Mouse (Mus musculus) limb, embryonic 13.5 days (tissue): ENCODE measurements around the gene Nr4a1. TPM values are rescaled to one million over a fixed set of nuclear protein-coding genes. Genes with fewer than 3 reads are reported as not detected.

Experiments
- ATAC-seq: fragments of 200-750 bp; cut with Nextera tagmentation; 2 replicates; pipeline ENCODE4 v1.8.0; 2017; ENCODE audit warnings: low read depth, moderate number of reproducible peaks, moderate TSS enrichment; ENCODE audit not compliant: low FRiP score
- H3K27ac ChIP-seq: fragments of 300-500 bp; sonication (generic); 2 replicates; pipeline ENCODE4 v1.5.1; 2015; ENCODE audit warnings: inconsistent platforms, mild to moderate bottlenecking, moderate library complexity
- H3K27me3 ChIP-seq: fragments of 300-500 bp; sonication (generic); 2 replicates; pipeline ENCODE4 v1.6.1; 2015; ENCODE audit warnings: mild to moderate bottlenecking, inconsistent platforms
- H3K36me3 ChIP-seq: fragments of 300-500 bp; sonication (generic); 2 replicates; pipeline ENCODE4 v1.6.1; 2015; ENCODE audit warnings: inconsistent platforms, mild to moderate bottlenecking, moderate library complexity
- H3K4me1 ChIP-seq: fragments of 300-500 bp; sonication (generic); 2 replicates; pipeline ENCODE4 v1.6.1; 2015; ENCODE audit warnings: inconsistent platforms
- H3K4me2 ChIP-seq: fragments of 300-500 bp; sonication (generic); replicated peaks from 2 replicates; pipeline ENCODE4 v1.6.1; 2015; ENCODE audit warnings: inconsistent platforms, mild to moderate bottlenecking, moderate library complexity
- H3K4me3 ChIP-seq: fragments of 300-500 bp; sonication (generic); 2 replicates; pipeline ENCODE4 v1.5.1; 2015; ENCODE audit warnings: moderate library complexity, mild to moderate bottlenecking, inconsistent platforms
- H3K9ac ChIP-seq: fragments of 300-500 bp; sonication (generic); 2 replicates; pipeline ENCODE4 v1.6.1; 2015; ENCODE audit warnings: mild to moderate bottlenecking, inconsistent platforms
- H3K9me3 ChIP-seq: fragments of 300-500 bp; sonication (generic); 2 replicates; pipeline ENCODE4 v1.6.1; 2016; ENCODE audit warnings: inconsistent platforms
- WGBS: fragments of 180-500 bp; shearing (Covaris S2); methylation state at CpG from one replicate; pipeline ENCODE4 v1.1.7; 2015; 5-methylcytosine and 5-hydroxymethylcytosine counted together
- polyA plus RNA-seq: library from polyadenylated mRNA; unstranded; fragments of >200 nt; fragmentation: Nextera tagmentation; extraction: Ambion mirVana; gene quantifications from 2 replicates; pipeline ENCODE4 v1.2.1, GENCODE M21; 2015

The Nr4a1 gene
- polyA plus RNA-seq, 1 experiment from 2014 or later = 10.3 TPM

DNA sequence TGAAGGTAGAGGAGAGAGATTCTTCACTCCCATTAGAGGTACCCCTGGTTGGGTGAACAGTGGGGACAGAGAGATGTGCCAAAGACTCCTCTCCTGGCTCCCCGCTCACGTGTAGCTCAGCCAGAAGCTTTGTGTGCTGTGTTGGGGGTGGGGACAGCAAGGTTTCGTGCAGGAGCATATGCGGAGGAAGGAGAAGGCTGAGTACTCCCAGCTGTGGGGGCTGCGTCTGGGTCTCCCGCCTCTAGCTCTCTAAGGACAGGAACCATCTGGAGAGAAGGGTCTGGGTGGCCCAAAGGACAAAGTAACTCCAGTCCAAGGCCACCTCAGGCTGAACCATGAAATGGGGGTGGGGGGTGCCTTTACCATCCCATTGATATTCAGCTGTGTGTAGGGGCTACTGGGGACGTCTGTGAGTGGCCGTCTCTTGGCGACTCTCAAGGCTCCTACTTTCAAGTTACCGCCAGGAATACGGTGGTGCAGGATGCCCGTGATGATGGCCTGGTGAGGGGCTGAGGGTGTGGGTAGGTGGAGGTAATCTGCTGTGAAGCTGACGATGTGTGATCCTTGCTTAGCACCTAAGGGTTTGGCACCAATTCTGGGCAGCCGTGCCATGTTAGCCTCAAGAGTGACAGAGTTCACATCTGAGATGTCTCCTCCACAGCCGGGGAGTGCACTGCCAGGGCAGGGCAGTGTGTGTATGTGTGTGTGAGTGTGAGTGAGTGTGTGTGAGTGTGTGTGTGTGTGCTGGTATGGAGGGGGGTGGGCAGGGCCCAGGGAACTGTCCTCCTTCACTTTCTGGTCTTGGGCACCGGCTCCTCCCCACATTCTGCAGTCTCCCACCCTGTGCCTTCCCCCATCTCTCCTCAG is 40.2 kb downstream of the Nr4a1 start:
- Histone ChIP-seq H3K4me3 (no peak overlapping the region), H3K4me1 (peaks cover 40% of the 10 kb centered on the region), H3K4me2 (peak overlapping the region; percentile 30), H3K27ac (peak overlapping the region; percentile 8; the same call in 1 of the 2 replicates), H3K9me3 (no peaks in the 10 kb centered on the region), H3K27me3 (no peaks in the 10 kb centered on the region), H3K9ac (peak overlapping the region; percentile 43; the same call in 1 of the 2 replicates), H3K36me3 (peaks cover 33% of the 10 kb centered on the region)
- ATAC-seq = no peak; the same call in 1 of the 2 replicates
- WGBS = 40% methylated on average over 16 of the region's 16 CpGs

DNA sequence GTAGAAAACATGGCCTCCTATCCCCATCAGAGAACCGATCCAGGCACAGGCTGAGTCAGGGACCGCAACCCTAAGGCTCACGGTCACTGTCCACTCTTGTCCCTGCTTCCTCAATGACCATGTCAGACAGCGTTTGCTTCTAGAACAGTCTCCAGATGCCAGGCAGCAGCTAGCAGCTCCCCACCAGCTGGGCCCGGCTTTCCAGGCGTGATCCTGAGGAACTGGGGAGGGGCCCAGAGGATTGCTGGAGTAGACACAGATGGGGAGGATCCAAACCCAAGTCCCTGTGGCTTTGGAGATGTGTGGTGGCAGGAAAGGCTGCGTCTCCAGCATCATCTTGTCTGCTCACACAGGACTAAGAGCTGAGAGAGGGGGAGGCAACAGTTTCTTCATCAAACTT is 41.0 kb downstream of the Nr4a1 start:
- H3K9me3 ChIP-seq = no peaks in the 10 kb centered on the region

DNA sequence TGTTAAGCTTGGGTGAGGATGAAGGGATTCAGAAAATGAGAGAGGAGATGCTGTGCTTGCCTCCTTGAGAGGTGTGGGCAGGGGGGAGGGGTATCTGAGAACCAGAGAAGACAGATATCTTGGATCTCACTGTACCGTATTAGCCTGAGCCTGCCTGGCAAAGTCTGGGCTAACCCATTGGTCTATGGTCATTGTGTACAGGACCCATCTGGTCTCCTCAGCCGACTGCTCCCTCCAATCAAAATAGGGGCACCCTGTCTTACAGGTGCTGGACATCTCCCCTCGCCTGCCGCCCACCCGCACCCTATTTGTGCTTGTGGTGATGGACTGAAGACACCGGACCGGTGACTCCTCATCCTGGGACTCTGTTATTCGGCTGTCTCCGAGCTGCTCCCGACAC is 41.5 kb downstream of the Nr4a1 start:
- WGBS = 89% methylated on average over 10 of the region's 10 CpGs
- no peak for ATAC-seq
- Histone ChIP-seq H3K27me3 (no peaks in the 10 kb centered on the region), H3K36me3 (peaks cover 19% of the 10 kb centered on the region), H3K27ac (no peak overlapping the region), H3K9me3 (no peaks in the 10 kb centered on the region), H3K9ac (no peak overlapping the region), H3K4me2 (no peak overlapping the region), H3K4me3 (no peak overlapping the region), H3K4me1 (peaks cover 40% of the 10 kb centered on the region)

More for the DNA sequence above, 41.0 kb downstream of the Nr4a1 start:
- Histone ChIP-seq H3K36me3 (peaks cover 24% of the 10 kb centered on the region), H3K4me1 (peaks cover 40% of the 10 kb centered on the region), H3K27ac (no peak overlapping the region), H3K4me2 (no peak overlapping the region), H3K27me3 (no peaks in the 10 kb centered on the region), H3K4me3 (no peak overlapping the region), H3K9ac (peak overlapping the region; percentile 9; the same call in 1 of the 2 replicates)
- ATAC-seq = no peak
- WGBS = 73% methylated on average over 7 of the region's 7 CpGs

DNA sequence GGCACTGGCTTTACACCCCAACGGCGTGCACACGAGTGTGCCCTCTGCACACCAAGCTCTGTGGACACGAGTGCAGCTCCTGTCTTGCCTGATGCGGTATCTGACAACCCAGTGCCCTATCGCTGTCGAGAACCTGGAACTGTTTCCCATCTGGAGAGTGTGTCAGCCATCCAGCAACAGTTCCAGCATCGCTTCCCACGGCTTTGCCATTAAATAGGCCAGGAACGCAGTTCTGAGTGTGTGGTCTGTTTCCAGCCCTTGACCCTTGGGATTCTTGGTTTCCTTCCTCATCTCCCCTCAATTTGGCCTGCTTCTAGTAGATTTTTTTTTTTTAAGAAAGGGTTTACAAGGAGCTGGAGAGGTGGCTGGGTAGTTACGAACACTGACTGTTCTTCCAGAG is 42.0 kb downstream of the Nr4a1 start:
- Histone ChIP-seq H3K27ac (no peak overlapping the region), H3K4me1 (peaks cover 40% of the 10 kb centered on the region), H3K9ac (no peak overlapping the region), H3K27me3 (no peaks in the 10 kb centered on the region), H3K4me3 (no peak overlapping the region), H3K9me3 (no peaks in the 10 kb centered on the region), H3K4me2 (no peak overlapping the region), H3K36me3 (peaks cover 14% of the 10 kb centered on the region)
- ATAC-seq = no peak
- WGBS = 65% methylated on average over 11 of the region's 11 CpGs

DNA sequence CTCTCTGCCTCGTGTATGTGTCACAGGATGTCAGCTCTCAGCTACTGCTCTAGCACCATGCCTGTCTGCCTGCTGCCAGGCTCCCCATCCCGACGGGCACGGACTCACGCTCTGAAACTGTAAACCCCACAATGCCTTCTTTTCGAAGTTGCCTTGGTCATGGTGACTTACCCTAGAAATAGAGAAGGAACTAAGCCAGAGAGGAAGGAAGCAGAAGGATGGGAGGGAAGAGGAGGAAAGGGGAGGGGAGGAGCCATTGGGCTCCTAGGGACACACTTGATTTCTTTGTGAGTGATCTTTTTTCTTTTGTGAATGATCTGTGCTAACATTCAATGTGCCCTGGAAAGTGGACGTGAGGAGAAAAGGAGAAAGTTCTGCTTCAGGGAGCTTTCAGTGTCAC is 43.9 kb downstream of the Nr4a1 start:
- H3K4me3 ChIP-seq = no peak overlapping the region
- peak overlapping the region; percentile 43 for H3K4me2 ChIP-seq
- 30% methylated on average over 7 of the region's 7 CpGs for WGBS

DNA sequence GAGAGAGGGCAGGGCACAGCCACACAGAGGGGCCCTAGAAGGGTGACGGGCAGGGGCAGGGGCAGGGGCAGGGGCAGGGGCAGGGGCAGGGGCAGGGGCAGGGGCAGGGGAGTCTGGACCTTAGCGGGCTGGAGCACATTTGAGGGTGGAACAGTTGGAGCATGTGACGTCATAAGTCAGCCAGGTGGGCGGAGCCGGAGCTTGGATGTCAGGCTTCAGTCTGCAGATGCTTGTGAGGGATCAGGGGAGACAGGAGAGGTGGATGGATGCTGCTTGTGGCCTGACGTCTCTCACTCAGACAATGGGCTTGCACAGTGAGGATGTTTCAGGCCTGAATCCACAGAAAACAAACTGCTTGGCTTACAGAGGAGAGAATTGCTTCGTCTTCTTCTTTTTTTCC is 44.5 kb downstream of the Nr4a1 start:
- Histone ChIP-seq H3K4me3 (no peak overlapping the region), H3K4me1 (peaks cover 32% of the 10 kb centered on the region), H3K4me2 (peak overlapping the region; percentile 43), H3K9me3 (no peaks in the 10 kb centered on the region), H3K27ac (no peak overlapping the region), H3K27me3 (no peaks in the 10 kb centered on the region), H3K9ac (no peak overlapping the region), H3K36me3 (no peaks in the 10 kb centered on the region)
- no peak for ATAC-seq
- WGBS = 13% methylated on average over 6 of the region's 7 CpGs

More for the DNA sequence above, 43.9 kb downstream of the Nr4a1 start:
- Histone ChIP-seq H3K27ac (no peak overlapping the region), H3K36me3 (no peaks in the 10 kb centered on the region), H3K27me3 (no peaks in the 10 kb centered on the region), H3K9me3 (no peaks in the 10 kb centered on the region), H3K9ac (no peak overlapping the region), H3K4me1 (peaks cover 38% of the 10 kb centered on the region)
- ATAC-seq = no peak

DNA sequence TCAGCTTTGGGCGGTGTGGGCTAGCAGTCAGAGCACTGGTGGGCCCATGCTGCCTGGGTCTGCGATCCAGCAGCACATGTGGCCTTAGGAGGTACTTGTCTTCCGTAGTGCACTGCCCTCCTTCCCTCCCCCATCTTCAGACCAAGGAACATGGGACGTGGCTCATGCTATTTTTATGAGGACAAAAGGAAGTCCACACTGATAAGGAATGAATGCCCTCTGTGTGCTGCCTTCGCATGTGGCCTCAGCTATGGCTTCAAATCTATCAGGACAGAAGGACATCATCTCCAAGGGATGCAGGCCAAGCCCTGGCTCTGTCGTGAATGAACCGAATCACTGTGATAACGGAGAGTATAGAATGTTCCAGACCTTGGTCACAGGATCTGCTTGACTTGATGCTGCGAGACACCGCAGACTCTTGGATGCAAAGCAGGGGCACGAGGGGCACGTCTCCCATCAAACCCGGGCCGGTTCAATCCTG is 45.5 kb downstream of the Nr4a1 start:
- H3K4me1 ChIP-seq = peaks cover 23% of the 10 kb centered on the region
- H3K4me3 ChIP-seq = no peak overlapping the region
- 85% methylated on average over 14 of the region's 14 CpGs for WGBS
- no peaks in the 10 kb centered on the region for H3K27me3 ChIP-seq
- H3K27ac ChIP-seq = no peak overlapping the region
- H3K36me3 ChIP-seq = no peaks in the 10 kb centered on the region
- no peak overlapping the region for H3K9ac ChIP-seq
- ATAC-seq = no peak
- no peaks in the 10 kb centered on the region for H3K9me3 ChIP-seq
- no peak overlapping the region for H3K4me2 ChIP-seq

DNA sequence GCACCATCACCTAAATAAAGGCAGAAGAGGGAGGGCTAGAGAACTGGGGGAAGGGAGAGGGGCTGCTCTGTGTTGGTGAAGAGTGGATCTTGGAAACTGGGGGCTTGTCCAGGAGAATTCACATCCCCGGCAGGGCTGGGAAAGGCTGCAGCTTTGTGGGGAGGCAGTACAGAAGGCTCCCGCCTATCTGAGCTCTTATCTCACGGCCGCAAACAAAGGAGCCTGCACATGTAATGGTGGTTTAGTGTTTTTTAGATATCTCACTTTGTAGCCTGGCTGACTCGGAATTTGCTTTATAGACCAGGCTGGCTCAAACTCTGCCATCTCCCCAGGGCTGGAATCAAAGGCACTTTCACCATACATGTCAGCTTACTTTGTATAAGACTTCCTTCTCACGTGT is 46.1 kb downstream of the Nr4a1 start:
- Histone ChIP-seq H3K36me3 (no peaks in the 10 kb centered on the region), H3K9me3 (no peaks in the 10 kb centered on the region), H3K4me1 (peaks cover 17% of the 10 kb centered on the region), H3K9ac (no peak overlapping the region), H3K4me2 (no peak overlapping the region), H3K27ac (no peak overlapping the region), H3K27me3 (no peaks in the 10 kb centered on the region), H3K4me3 (no peak overlapping the region)
- WGBS = 71% methylated on average over 6 of the region's 6 CpGs
- ATAC-seq = no peak

DNA sequence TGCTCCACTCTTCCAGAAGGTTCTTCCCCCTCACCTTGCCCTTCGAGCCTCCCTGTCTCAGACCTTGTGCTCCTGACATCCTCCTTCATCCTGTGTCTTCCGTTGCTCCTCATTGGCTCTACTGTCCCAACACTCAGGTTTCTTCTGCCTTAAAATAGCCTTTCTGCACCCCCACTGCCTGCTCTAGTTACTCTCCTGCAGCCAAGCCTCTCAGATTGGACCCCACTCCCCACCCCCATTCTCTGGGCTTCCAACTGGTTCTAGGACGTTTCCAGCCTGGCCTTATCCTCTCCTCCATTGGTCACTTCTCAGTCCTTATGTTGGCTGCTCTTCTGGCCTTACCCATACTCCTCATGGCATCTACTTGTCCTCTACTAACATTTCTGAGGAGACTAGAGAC is 48.1 kb downstream of the Nr4a1 start:
- no peak overlapping the region for H3K9ac ChIP-seq
- H3K27ac ChIP-seq = no peak overlapping the region
- ATAC-seq = no peak
- H3K9me3 ChIP-seq = no peaks in the 10 kb centered on the region
- H3K4me3 ChIP-seq = no peak overlapping the region
- WGBS = 75% methylated on average over 3 of the region's 3 CpGs
- no peaks in the 10 kb centered on the region for H3K36me3 ChIP-seq
- peaks cover 6% of the 10 kb centered on the region for H3K4me1 ChIP-seq
- H3K4me2 ChIP-seq = no peak overlapping the region
- no peaks in the 10 kb centered on the region for H3K27me3 ChIP-seq

DNA sequence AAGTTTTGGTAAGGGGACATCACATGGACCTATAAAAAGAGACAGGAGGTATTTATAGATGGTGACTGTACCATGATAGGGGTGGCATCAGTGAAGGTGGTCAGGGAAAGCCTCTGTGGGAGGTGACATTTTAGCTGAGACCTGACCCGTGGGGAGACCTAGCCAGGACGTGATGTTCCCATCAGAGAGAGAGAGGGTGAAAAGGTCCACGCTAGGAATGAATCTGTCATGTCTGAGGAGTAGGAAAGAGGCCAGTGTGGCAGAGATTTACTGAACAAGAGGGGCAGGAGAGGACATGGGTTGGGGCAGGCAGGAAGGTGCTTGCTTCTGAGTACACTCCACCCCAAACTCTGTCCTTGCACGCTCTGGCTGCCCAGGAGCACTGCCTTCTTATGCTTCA is 49.8 kb downstream of the Nr4a1 start:
- peaks cover 5% of the 10 kb centered on the region for H3K4me1 ChIP-seq
- no peak overlapping the region for H3K4me3 ChIP-seq
- H3K27ac ChIP-seq = no peak overlapping the region
- ATAC-seq = no peak
- no peaks in the 10 kb centered on the region for H3K9me3 ChIP-seq
- no peaks in the 10 kb centered on the region for H3K27me3 ChIP-seq
- no peak overlapping the region for H3K9ac ChIP-seq
- H3K36me3 ChIP-seq = no peaks in the 10 kb centered on the region
- H3K4me2 ChIP-seq = no peak overlapping the region
- 80% methylated on average over 4 of the region's 4 CpGs for WGBS

DNA sequence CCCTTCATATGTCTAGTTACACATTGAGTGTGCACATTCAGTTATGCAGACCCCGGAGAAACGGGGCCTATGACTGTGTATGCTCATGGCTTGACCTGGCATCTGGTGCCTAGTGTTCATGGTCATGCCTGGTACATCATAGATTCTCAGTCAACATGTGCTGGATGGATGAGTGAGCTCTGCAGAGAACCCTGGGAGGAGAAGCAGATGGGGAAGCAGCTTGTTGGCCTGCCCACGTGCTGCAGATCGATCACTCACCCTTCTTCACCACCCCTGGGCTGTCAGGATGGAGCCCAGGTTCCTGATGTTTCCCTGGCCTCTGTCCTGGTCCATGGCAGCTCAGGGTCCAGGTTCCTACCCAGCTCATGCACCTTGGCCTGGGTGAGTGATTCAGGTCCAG is 52.4 kb downstream of the Nr4a1 start:
- no peak overlapping the region for H3K4me3 ChIP-seq
- H3K4me2 ChIP-seq = no peak overlapping the region
- H3K9ac ChIP-seq = no peak overlapping the region
- no peaks in the 10 kb centered on the region for H3K36me3 ChIP-seq
- H3K27ac ChIP-seq = no peak overlapping the region
- H3K27me3 ChIP-seq = no peaks in the 10 kb centered on the region
- 82% methylated on average over 4 of the region's 4 CpGs for WGBS
- no peaks in the 10 kb centered on the region for H3K9me3 ChIP-seq
- ATAC-seq = no peak
- H3K4me1 ChIP-seq = peaks cover 16% of the 10 kb centered on the region

DNA sequence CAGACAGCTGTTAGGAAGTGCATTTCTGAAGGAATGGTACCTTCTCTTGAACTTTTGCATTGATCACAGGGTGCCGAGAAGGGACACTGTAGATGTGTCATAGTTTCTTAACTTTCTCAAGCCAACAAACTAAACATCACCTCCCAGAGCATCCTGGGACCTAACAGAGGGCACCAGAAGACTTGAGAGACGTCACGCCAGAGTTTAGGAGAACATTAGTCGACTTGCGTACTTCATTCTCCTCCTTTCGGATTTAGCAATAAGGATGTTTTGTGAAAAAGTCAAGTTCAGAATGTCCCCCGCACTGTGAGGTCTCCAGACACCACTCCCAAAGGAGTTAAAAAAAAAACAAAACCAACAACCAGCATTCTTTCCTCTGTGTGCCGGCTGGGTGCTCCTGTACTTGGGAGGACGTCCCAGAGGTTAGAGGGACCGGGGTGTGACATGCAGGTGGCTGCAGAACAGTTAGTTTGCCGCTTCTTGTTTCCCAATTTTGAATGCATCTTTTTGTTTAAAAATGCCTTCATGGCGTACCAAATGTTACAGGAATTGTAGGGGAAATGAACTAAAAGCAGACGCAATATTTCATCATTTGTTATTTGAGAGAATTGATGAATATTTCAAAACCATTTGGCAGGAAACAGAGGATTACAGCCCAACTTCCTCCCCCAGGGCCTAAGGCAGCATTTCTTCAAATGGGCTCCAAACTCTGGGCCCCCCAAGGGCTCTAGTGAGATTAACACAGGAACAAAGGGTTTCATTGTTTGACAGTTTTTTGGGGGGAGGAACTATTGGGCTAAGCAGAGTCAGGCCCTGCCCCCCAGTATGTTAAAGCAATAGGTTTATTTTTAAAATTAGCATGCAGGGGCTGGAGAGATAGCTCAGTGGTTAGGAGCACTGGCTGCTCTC is 54.6 kb downstream of the Nr4a1 start:
- H3K9ac ChIP-seq = no peak overlapping the region
- H3K36me3 ChIP-seq = no peaks in the 10 kb centered on the region
- H3K4me3 ChIP-seq = no peak overlapping the region
- H3K4me2 ChIP-seq = 0 out of 2 replicates have a peak overlapping the region, but pooled peaks have one; percentile 1
- no peaks in the 10 kb centered on the region for H3K27me3 ChIP-seq
- 0 out of 2 replicates have a peak overlapping the region, but pooled peaks have one; percentile 44 for H3K27ac ChIP-seq
- no peak; the same call in 1 of the 2 replicates for ATAC-seq
- peaks cover 16% of the 10 kb centered on the region for H3K4me1 ChIP-seq
- 62% methylated on average over 13 of the region's 13 CpGs for WGBS
- no peaks in the 10 kb centered on the region for H3K9me3 ChIP-seq
